Mouse (Mus musculus) erythroblast, embryonic 14.5 days (primary cell): Measurements from ENCODE around the gene Spag5.

Source experiments
- GATA1 ChIP-seq: IDR thresholded peaks from 2 replicates; pipeline ENCODE4 v1.6.1; 2012; ENCODE audit warnings: low read length, inconsistent platforms, mixed read lengths
- TAL1 ChIP-seq: IDR thresholded peaks from 3 replicates; pipeline ENCODE4 v1.6.1; 2012; ENCODE audit warnings: low read length, inconsistent platforms, mixed read lengths

DNA sequence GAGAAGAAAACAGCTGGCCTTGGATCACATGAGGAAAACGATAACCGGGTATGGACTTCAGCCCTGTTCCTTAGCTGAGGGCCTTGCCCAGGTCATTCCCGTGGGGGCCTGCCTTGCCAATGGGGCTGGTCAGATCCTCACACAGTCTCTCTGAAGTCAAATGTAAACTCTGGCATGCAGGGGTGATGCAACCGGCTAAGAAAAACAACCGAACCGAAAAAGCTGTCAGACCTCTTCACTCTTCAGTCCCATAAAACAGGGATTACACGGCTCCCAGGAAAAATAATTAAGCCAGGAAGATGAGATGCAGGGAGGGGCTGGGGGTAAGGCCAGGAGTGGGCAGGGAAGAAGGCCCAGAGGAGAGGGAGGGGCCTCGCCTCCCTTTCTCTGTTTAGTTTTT is 62.8 kb downstream of the Spag5 start:
- no peak for TF ChIP-seq GATA1
- no peak for TF ChIP-seq TAL1
